Mouse (Mus musculus) frontal cortex, adult 2 months (tissue): ENCODE measurements around the gene Trim7. TPM values are rescaled to one million over a fixed set of nuclear protein-coding genes. Genes with fewer than 3 reads are reported as not detected.
"Not testable (repeated sequence)": the region's sequence is repeated elsewhere in the genome, so short reads cannot be mapped to it uniquely, and the experiment has no call there.

Source experiments
- DNase-seq, 2 experiments: peaks; one replicate each; pipeline ENCODE4 v3.0.0; 2022; ENCODE audit warnings: low spot score in 1 of 2; ENCODE audit errors: extremely low spot score in 1 of 2
- polyA plus RNA-seq: library from polyadenylated mRNA; depleted of rRNA; stranded (reverse); fragments of >200 nt; gene quantifications from 2 replicates; pipeline ENCODE4 v1.2.3, GENCODE M21; 2012; rRNA removed

Gene Trim7
- polyA plus RNA-seq, 1 experiment, result 4.6 TPM

GRCm38 (mm10) chr11:48874465-48874864 lies 48.5 kb downstream of the Trim7 start:
- peak in 1 of 2 experiments; percentile 82 for DNase-seq

- DNase-seq, result not testable (repeated sequence)
These were observed 49.5 kb downstream of the Trim7 start for GRCm38 (mm10) chr11:48875343-48875837.

DNA sequence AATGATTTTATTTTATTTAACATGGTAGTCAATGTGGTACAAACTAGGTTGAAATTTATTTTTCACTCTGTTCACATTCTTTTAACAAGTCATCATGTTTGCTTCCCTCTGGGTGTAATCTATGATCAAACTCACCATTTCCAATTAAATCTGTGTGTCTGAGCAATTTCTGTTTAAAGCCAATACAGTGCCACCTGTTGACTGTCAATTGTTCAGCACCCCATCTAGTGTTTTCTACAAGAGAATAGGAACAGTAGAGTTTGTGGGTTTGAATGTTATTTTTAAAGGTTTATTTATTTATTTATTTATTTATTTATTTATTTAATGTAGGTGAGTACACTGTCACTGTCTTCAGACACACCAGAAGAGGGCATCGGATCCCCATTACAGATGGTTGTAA lies 50.7 kb downstream of the Trim7 start:
- DNase-seq, result no peak

DNA sequence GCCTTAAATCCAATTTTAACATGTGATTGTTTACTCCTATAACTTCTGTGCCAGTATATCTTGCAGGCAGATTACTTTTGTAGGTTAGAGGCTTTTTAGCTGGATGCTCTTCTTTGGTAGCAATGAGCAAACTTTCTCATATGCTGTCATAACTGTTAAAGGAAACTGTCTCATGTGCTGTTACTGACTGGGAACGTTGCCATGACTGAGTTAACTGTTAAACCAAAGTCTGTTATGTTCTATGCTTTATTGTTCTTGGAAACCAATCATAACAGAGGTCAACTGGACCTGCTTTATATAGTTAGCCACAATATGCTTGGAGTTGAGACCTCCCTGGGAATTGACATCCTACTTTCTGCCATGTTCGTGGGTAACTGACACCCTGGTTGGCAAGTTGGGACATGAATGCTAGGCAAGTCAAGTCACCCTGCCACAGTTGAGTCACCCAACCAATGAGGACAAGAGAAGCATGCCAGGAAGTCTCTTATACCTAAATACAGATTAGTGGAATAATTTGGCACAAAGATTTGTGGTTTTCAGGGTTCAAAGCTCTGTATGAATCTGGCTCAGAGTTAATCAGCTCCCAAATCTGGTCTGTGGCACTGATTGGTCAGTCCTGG lies 73.0 kb downstream of the Trim7 start:
- no peak for DNase-seq

DNA sequence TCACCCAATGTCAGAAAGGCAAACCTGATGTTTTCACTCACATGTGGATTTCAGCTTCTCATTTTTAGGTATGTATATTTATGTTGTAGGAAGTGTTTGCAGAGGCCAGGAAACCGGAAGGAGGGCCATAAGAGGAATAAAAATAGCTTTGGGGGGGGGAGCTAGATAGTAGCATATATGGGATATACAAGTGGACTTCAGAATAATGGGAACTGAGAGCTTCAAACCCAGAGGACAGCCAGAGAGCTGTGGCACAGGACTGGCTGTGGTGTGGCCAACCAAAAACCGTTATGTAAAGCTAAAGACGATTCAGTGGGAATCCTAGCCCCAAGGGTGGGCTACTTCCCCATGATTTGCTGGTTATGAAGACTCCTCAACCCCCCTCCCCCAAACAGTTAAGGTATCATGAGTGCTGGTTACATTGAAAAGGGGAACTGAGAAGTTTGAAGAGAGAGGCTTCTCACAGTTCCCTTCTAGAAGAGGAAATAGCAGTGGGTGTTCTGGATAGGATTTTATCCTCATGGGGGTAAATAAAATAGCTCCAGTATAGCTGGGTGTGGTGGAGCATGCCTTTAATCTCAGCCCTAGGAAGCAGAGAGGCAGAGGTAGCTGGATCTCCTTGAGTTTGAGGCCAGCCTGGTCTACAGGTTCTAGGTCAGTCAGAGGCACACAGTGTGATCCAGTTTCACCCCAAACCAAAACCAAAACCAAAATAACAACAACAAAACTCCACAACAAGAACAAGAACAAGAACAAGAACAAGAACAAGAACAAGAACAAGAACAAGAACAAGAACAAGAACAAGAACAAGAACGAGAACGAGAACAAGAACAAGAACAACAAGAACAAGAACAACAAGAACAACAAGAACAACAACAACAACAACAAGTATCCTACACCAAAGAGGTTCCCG lies 75.0 kb downstream of the Trim7 start:
- not testable (repeated sequence) for DNase-seq

GRCm38 (mm10) chr11:48901567-48901930 lies 75.6 kb downstream of the Trim7 start:
- DNase-seq, result not testable (repeated sequence)

Other genes with a start within 250 kb of the Trim7 start
- gene Rack1, start 25.8 kb upstream of the Trim7 start, polyA plus RNA-seq, result 453 and 472 TPM in 2 replicates
- gene Trim41, start 8.8 kb upstream of the Trim7 start, polyA plus RNA-seq, result 41.4 and 47.6 TPM in 2 replicates
- gene Gm12184, start 515 bp downstream of the Trim7 start, polyA plus RNA-seq, result 24.1 and 28.7 TPM in 2 replicates
- gene Irgm1, start 45.5 kb downstream of the Trim7 start, polyA plus RNA-seq, result 12.1 and 12.7 TPM in 2 replicates
- gene Gm5431, start 76.1 kb downstream of the Trim7 start, polyA plus RNA-seq, result 0.13 and 0.18 TPM in 2 replicates
- 0.90 and 1.5 TPM in 2 replicates for gene Psme2b, start 120.0 kb downstream of the Trim7 start, polyA plus RNA-seq
- gene Olfr56, start 152.7 kb downstream of the Trim7 start, polyA plus RNA-seq, result 0.10 and 0.11 TPM in 2 replicates
- 0.42 and 0.64 TPM in 2 replicates for gene 9930111J21Rik1, start 153.3 kb downstream of the Trim7 start, polyA plus RNA-seq
- 0.08 and 0.12 TPM in 2 replicates for gene Gm12185, start 166.1 kb downstream of the Trim7 start, polyA plus RNA-seq
- gene Tgtp1, start 168.0 kb downstream of the Trim7 start, polyA plus RNA-seq, result 1.3 and 1.8 TPM in 2 replicates
- gene 9930111J21Rik2, start 225.1 kb downstream of the Trim7 start, polyA plus RNA-seq, result 1.3 TPM in 2 replicates
- 1.4 and 1.6 TPM in 2 replicates for gene Tgtp2, start 238.1 kb downstream of the Trim7 start, polyA plus RNA-seq